Mouse (Mus musculus) liver, embryonic 13.5 days (tissue): Measurements from ENCODE around the gene Ipp. TPM values are rescaled to one million over a fixed set of nuclear protein-coding genes. Genes with fewer than 3 reads are reported as not detected.
A peak's percentile ranks its signal among the peaks of the same experiment; 100 is the strongest.

Experiments used
- ATAC-seq: fragments of 200-750 bp; cut with Nextera tagmentation; 2 replicates; pipeline ENCODE4 v1.8.0; 2017; ENCODE audit warnings: low read depth, mild to moderate bottlenecking, moderate number of reproducible peaks, moderate library complexity
- DNase-seq: peaks from one replicate; pipeline ENCODE4 v3.0.0; 2022
- H3K27ac ChIP-seq: fragments of 300-500 bp; sonication (generic); 2 replicates; pipeline ENCODE4 v1.5.1; 2015; ENCODE audit warnings: moderate library complexity, mild to moderate bottlenecking, inconsistent platforms
- H3K27me3 ChIP-seq: fragments of 300-500 bp; sonication (generic); 2 replicates; pipeline ENCODE4 v1.6.1; 2015; ENCODE audit warnings: mild to moderate bottlenecking, inconsistent platforms
- H3K36me3 ChIP-seq: fragments of 300-500 bp; sonication (generic); 2 replicates; pipeline ENCODE4 v1.6.1; 2015; ENCODE audit warnings: mild to moderate bottlenecking, inconsistent platforms
- H3K4me1 ChIP-seq: fragments of 300-500 bp; sonication (generic); replicated peaks from 2 replicates; pipeline ENCODE4 v1.6.1; 2015; ENCODE audit warnings: inconsistent platforms
- H3K4me2 ChIP-seq: fragments of 300-500 bp; sonication (generic); 2 replicates; pipeline ENCODE4 v1.6.1; 2015; ENCODE audit warnings: inconsistent platforms, mild to moderate bottlenecking, moderate library complexity
- H3K4me3 ChIP-seq: fragments of 300-500 bp; sonication (generic); replicated peaks from 2 replicates; pipeline ENCODE4 v1.5.1; 2015; ENCODE audit warnings: mild to moderate bottlenecking, inconsistent platforms
- H3K9ac ChIP-seq: fragments of 300-500 bp; sonication (generic); 2 replicates; pipeline ENCODE4 v1.6.1; 2015; ENCODE audit warnings: mild to moderate bottlenecking, inconsistent platforms
- H3K9me3 ChIP-seq: fragments of 300-500 bp; sonication (generic); replicated peaks from 2 replicates; pipeline ENCODE4 v1.6.1; 2016; ENCODE audit warnings: inconsistent platforms
- WGBS: fragments of 180-500 bp; shearing (Covaris S2); methylation state at CpG from one replicate; pipeline ENCODE4 v1.1.7; 2015; ENCODE audit not compliant: insufficient replicate concordance; 5-methylcytosine and 5-hydroxymethylcytosine counted together
- polyA plus RNA-seq: library from polyadenylated mRNA; unstranded; fragments of >200 nt; fragmentation: Nextera tagmentation; extraction: Ambion mirVana; gene quantifications from 2 replicates; pipeline ENCODE4 v1.2.1, GENCODE M21; 2015

The Ipp gene
- 16.2 and 18.5 TPM in 2 replicates for polyA plus RNA-seq

DNA sequence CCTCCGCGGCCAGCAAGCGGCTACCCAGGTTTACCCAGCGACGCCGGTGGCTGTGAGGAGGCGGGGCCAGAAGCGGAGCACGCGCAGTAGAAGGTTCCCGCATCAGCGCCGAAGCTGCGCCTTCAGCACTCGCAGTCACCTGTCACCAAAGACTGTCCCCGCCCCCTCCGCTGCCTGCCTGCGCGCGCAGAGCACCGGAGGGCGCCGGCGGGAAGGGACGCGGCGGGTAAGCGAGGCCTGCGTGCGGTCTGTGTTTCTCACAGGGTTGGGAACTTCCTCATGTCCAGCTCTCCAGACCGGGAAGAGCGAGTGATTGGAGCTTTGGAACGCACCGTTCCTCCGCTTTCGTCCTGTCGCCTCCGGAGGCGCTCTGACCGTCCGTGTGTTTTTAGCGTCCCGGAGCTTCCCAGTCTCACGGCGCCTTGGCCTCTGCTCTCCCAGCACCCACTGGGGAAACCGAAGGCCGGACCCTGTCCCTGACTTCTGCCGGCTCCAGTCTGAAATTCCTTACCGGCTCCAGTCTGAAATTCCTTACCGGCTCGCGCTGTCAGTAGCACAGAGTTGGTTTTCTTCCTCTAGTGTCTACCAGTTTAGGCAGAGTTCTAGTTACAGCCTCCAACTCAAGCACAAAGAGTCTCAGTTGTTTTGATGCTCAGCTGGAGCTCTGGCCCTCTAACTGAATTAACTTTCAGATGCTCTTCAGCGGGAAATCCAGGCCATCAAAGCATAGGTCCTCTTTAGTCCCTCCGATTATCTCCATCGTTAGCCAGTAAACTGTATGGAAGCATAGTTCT, at the start of gene Ipp:
Gene Ipp, plus strand, starts transcription at position 125 of the 794 bp plus-strand sequence.
- H3K27me3 ChIP-seq = no peaks in the 10 kb centered on the region
- no peaks in the 10 kb centered on the region for H3K9me3 ChIP-seq
- peaks cover 23% of the 10 kb centered on the region for H3K4me1 ChIP-seq
- H3K9ac ChIP-seq = peak within 1 kb of the TSS; percentile 88
- peak; percentile 97 for DNase-seq
- WGBS = under 1% methylated on average over 55 of the region's 55 CpGs
- peak within 1 kb of the TSS; percentile 78 for H3K4me2 ChIP-seq
- H3K27ac ChIP-seq = peak within 1 kb of the TSS; percentile 83
- ATAC-seq = peak; percentile 97
- peak within 1 kb of the TSS; percentile 77 for H3K4me3 ChIP-seq
- peaks cover 4% of the 10 kb centered on the region; the same call in 1 of the 2 replicates for H3K36me3 ChIP-seq

DNA sequence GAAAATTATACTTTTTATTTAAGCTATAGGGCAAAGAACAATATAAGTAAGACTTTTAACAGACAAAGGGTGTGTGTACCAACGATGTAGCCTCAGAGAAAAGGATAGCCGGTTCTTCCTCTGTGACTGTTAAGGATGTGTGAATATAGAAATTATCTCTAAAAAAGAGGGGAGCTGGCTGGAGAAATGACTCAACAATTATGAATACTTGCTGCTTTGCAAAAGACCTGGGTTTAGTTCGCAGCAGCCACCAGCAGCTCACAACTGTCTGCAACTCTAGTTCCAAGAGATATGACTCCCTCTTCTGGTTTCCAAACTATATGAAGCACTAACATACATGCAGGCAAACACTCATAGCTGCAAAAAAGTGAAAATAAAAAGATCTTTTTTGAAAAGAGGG, 45.4 kb upstream of the Ipp start:
- 81% methylated on average over 3 of the region's 3 CpGs for WGBS
- ATAC-seq (no peak), DNase-seq (no peak)
- no peaks in the 10 kb centered on the region for H3K27me3 ChIP-seq
- H3K9me3 ChIP-seq = no peaks in the 10 kb centered on the region
- H3K9ac ChIP-seq = peak overlapping the region; percentile 97; the same call in 1 of the 2 replicates
- no peaks in the 10 kb centered on the region for H3K36me3 ChIP-seq
- peak overlapping the region; percentile 88; the same call in 1 of the 2 replicates for H3K4me2 ChIP-seq
- 0 out of 2 replicates have a peak overlapping the region, but pooled peaks have one; percentile 92 for H3K4me3 ChIP-seq
- H3K27ac ChIP-seq = no peak overlapping the region
- peaks cover 40% of the 10 kb centered on the region for H3K4me1 ChIP-seq

GRCm38 (mm10) chr4:116463231-116464125, 43.9 kb upstream of the Ipp start:
- under 1% methylated on average over 57 of the region's 74 CpGs for WGBS
- H3K4me2 ChIP-seq = peak overlapping the region; percentile 88
- H3K4me1 ChIP-seq = peaks cover 40% of the 10 kb centered on the region
- H3K9me3 ChIP-seq = no peaks in the 10 kb centered on the region
- no peaks in the 10 kb centered on the region for H3K27me3 ChIP-seq
- H3K9ac ChIP-seq = peak overlapping the region; percentile 97
- H3K27ac ChIP-seq = peak overlapping the region; percentile 84
- ATAC-seq (peak; percentile 62), DNase-seq (peak; percentile 40)
- peak overlapping the region; percentile 92 for H3K4me3 ChIP-seq
- no peaks in the 10 kb centered on the region for H3K36me3 ChIP-seq

GRCm38 (mm10) chr4:116464126-116464981, 43.0 kb upstream of the Ipp start, which contains the start of gene Mast2:
Gene Mast2, minus strand, starts transcription at chr4:116464183.
- H3K9me3 ChIP-seq = no peaks in the 10 kb centered on the region
- no peaks in the 10 kb centered on the region for H3K27me3 ChIP-seq
- DNase-seq (peak; percentile 74), ATAC-seq (peak; percentile 91)
- H3K4me3 ChIP-seq = peak within 1 kb of the TSS; percentile 92
- peak within 1 kb of the TSS; percentile 88 for H3K4me2 ChIP-seq
- 3% methylated on average over 66 of the region's 68 CpGs for WGBS
- peak within 1 kb of the TSS; percentile 97 for H3K9ac ChIP-seq
- H3K27ac ChIP-seq = peak within 1 kb of the TSS; percentile 84
- no peaks in the 10 kb centered on the region for H3K36me3 ChIP-seq
- H3K4me1 ChIP-seq = peaks cover 40% of the 10 kb centered on the region

- H3K9ac ChIP-seq = no peak overlapping the region
- no peaks in the 10 kb centered on the region for H3K9me3 ChIP-seq
- H3K4me2 ChIP-seq = peak overlapping the region; percentile 30
- peaks cover 29% of the 10 kb centered on the region for H3K4me1 ChIP-seq
- H3K36me3 ChIP-seq = no peaks in the 10 kb centered on the region
- 10% methylated on average over 2 of the region's 2 CpGs for WGBS
- DNase-seq (peak; percentile 24), ATAC-seq (peak; percentile 90)
- H3K27ac ChIP-seq = no peak overlapping the region
- H3K27me3 ChIP-seq = no peaks in the 10 kb centered on the region
- H3K4me3 ChIP-seq = no peak overlapping the region
Observed at GRCm38 (mm10) chr4:116481322-116481721, 26.0 kb upstream of the Ipp start.

DNA sequence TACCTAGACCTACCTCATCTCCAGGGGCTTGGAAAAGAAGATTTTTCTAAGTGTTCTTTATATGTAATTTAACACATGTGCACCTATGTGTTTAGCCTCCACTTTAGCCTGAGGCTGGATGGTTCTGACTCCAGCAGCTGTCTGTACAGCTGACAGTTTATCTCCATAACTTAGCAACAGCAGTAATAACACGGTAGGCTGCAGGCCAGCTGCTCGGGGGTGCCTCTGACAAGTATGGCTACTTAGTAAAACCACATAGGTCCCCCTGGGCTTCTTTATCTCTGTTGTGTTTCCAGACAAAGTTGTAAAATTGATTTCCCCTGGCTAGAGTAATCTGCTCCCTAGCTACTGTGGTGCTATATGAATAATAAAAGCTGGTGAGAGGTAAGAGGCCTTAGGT, 23.9 kb upstream of the Ipp start:
- H3K4me1 ChIP-seq = peaks cover 29% of the 10 kb centered on the region
- H3K4me2 ChIP-seq = no peak overlapping the region
- peaks cover 1% of the 10 kb centered on the region; the same call in 1 of the 2 replicates for H3K27me3 ChIP-seq
- H3K9ac ChIP-seq = no peak overlapping the region
- H3K9me3 ChIP-seq = no peaks in the 10 kb centered on the region
- no peak overlapping the region for H3K27ac ChIP-seq
- no peak overlapping the region for H3K4me3 ChIP-seq
- DNase-seq (no peak), ATAC-seq (no peak)
- no peaks in the 10 kb centered on the region for H3K36me3 ChIP-seq
- WGBS = 0% methylated on average over 2 of the region's 2 CpGs

DNA sequence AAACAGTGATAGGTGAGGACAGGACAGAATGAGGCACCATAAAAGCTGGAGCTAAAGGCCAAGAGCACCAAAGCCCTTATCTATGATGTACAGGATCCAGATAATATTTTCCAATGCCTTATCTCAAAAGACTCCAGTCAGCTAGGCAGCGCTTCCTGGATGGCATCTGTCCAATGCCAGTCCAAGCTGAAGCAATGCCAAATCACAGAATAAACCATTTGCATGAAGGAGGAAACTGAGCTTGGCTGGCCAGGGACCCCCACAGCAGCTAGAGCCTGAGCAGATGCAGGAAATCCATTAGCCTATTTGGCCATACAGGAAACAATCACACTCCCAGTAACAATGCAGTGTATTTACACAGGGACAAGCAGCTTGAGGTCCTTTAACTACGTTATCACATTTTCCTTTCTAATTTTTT, 16.2 kb upstream of the Ipp start:
- Histone ChIP-seq H3K4me1 (peaks cover 11% of the 10 kb centered on the region), H3K9me3 (no peaks in the 10 kb centered on the region), H3K36me3 (no peaks in the 10 kb centered on the region), H3K9ac (no peak overlapping the region), H3K27me3 (peaks cover 12% of the 10 kb centered on the region; the same call in 1 of the 2 replicates), H3K27ac (peak overlapping the region; percentile 4; the same call in 1 of the 2 replicates), H3K4me3 (no peak overlapping the region), H3K4me2 (no peak overlapping the region)
- 0 out of 2 replicates have a peak, but pooled peaks have one; percentile 20 for ATAC-seq
- 16% methylated on average over 2 of the region's 2 CpGs for WGBS
- no peak for DNase-seq

GRCm38 (mm10) chr4:116491886-116492285, 15.5 kb upstream of the Ipp start:
- no peak for ATAC-seq
- no peak for DNase-seq

DNA sequence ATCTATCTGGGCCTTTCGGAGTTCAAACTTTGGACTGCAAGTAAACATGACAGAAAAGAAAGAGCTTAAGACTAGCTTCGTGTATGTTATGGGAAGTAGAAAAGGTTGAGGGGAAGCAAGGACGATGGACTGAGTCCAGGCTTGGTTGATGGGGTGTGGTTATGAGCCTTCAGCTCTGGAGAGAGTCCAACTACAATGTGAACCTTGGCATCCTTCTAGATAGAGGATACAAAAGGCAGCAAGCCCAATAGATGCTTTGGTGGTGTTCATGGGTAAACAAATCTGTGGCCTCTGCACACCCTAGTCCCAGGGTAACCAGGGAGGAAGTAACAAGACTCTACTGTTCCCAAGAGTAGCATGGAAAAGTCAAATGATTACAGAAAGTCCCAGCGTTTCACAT, 14.9 kb upstream of the Ipp start:
- H3K9me3 ChIP-seq = no peaks in the 10 kb centered on the region
- H3K4me3 ChIP-seq = no peak overlapping the region
- peaks cover 11% of the 10 kb centered on the region for H3K4me1 ChIP-seq
- 63% methylated on average over 4 of the region's 4 CpGs for WGBS
- no peak overlapping the region for H3K27ac ChIP-seq
- peaks cover 12% of the 10 kb centered on the region; the same call in 1 of the 2 replicates for H3K27me3 ChIP-seq
- H3K36me3 ChIP-seq = no peaks in the 10 kb centered on the region
- ATAC-seq = no peak
- no peak overlapping the region for H3K9ac ChIP-seq
- H3K4me2 ChIP-seq = no peak overlapping the region
- DNase-seq = no peak

More at GRCm38 (mm10) chr4:116491886-116492285, 15.5 kb upstream of the Ipp start:
- no peak overlapping the region for H3K27ac ChIP-seq
- H3K4me1 ChIP-seq = peaks cover 11% of the 10 kb centered on the region
- no peak overlapping the region for H3K4me2 ChIP-seq
- no peaks in the 10 kb centered on the region for H3K9me3 ChIP-seq
- H3K4me3 ChIP-seq = no peak overlapping the region
- H3K27me3 ChIP-seq = peaks cover 12% of the 10 kb centered on the region; the same call in 1 of the 2 replicates
- WGBS = 78% methylated on average over 2 of the region's 2 CpGs
- no peaks in the 10 kb centered on the region for H3K36me3 ChIP-seq
- no peak overlapping the region for H3K9ac ChIP-seq

DNA sequence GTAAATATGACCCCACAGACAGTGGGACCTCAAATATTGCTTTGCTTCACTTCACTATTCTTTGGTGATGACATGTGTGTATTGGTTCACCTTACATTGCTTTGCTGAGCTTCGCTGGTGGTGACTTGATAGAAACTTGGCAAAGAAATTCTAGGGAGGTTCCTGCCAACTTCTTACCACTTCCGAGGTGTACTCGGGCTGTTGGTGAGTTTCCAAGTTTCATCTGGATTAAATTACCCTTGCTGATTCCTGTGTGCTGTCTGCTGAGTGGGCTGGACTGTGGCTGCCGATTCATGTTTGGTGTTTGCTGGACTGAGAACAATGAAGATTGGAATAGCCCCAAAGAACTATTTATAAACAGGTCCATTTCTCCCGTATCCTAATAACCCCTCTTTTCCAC, 13.7 kb upstream of the Ipp start:
- Histone ChIP-seq H3K4me2 (no peak overlapping the region), H3K36me3 (no peaks in the 10 kb centered on the region), H3K27ac (no peak overlapping the region), H3K27me3 (peaks cover 9% of the 10 kb centered on the region; the same call in 1 of the 2 replicates), H3K9ac (no peak overlapping the region), H3K4me3 (no peak overlapping the region), H3K9me3 (no peaks in the 10 kb centered on the region), H3K4me1 (peaks cover 11% of the 10 kb centered on the region)
- ATAC-seq = no peak
- 75% methylated on average over 5 of the region's 5 CpGs for WGBS
- DNase-seq = no peak
